Mouse (Mus musculus) brain, embryonic 14.5 days (tissue): ENCODE data around the gene Cenpt.

Experiments
- CTCF ChIP-seq: fragments of 200-500 bp; IDR thresholded peaks from 2 replicates; pipeline ENCODE4 v1.5.1; 2012; ENCODE audit warnings: inconsistent platforms, mild to moderate bottlenecking, moderate library complexity, borderline replicate concordance; ENCODE audit not compliant: insufficient read depth, insufficient read length; ENCODE audit errors: extremely low read depth
- POLR2A ChIP-seq: fragments of 200-500 bp; IDR thresholded peaks from 2 replicates; pipeline ENCODE4 v1.6.1; 2012; ENCODE audit warnings: mild to moderate bottlenecking, inconsistent platforms, borderline replicate concordance; ENCODE audit not compliant: poor library complexity, insufficient read depth, insufficient read length, severe bottlenecking; ENCODE audit errors: extremely low read depth

DNA sequence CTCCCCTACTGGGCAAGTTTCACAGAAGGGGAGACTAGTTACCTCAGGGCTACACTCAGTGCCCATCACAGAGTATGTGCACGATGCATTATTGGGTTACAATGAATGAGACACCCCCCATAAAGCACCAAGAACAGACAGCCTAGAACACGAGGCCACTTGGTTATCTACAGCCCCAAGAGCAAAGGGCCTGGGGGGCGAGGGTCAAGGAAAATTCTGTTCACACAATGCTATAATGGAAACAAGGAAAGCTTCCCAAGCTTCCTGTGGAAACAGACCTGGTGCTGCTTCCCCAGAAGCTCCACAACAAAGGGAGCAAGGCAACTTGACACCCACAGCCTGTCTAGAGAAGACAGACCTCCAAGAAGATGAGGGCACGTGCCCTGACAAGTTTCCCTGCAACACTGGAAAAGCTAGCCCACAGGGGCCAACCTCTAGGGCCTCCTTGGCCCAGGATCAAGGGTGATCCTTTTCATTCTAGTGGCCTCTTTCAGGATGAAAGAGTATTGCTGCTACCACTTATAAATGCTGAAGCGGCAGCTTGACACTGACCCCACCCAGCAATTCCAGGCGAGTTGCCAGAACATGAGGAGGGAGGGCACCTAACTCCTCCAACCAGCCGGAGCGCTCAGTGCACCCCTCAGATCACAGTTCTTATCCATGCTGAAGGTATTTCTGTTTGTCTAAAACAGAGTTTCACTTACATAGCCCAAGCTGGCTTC, 53.8 kb downstream of the Cenpt start:
- TF ChIP-seq POLR2A (no peak), CTCF (no peak)
